Mouse (Mus musculus): Measurements from ENCODE around the gene Faim2. TPM values are rescaled to one million over a fixed set of nuclear protein-coding genes. Genes with fewer than 3 reads are reported as not detected.

Faim2 gene
- 0.29 and 0.42 TPM in 2 replicates for polyA plus RNA-seq (2014; fragmentation: Nextera tagmentation; extraction: Ambion mirVana)

- Histone ChIP-seq H3K27me3 (ENCODE audit: control insufficient read depth, insufficient read depth, low read length) (no peaks in the 10 kb centered on the region; the same call in 1 of the 2 replicates), H3K4me1 (ENCODE audit: control insufficient read depth, insufficient read depth, low read length) (no peaks in the 10 kb centered on the region), H3K9me3 (ENCODE audit: control insufficient read depth, low read depth, low read length) (no peaks in the 10 kb centered on the region), H3K4me2 (replicated peaks; ENCODE audit: low read depth, low read length) (no peak within 1 kb of the TSS), H3K27ac (ENCODE audit: low read length) (no peak within 1 kb of the TSS), H3K36me3 (ENCODE audit: control insufficient read depth, insufficient read depth, low read length) (no peaks in the 10 kb centered on the region), H3K4me3 (ENCODE audit: low read depth, low read length) (no peak within 1 kb of the TSS), H3K9ac (replicated peaks; ENCODE audit: low read depth, low read length) (no peak within 1 kb of the TSS)
- whole genome bisulfite sequencing, result 16% methylated on average over 26 of the region's 27 CpGs
- no peak for ATAC-seq (ENCODE audit: insufficient number of reproducible peaks, insufficient read depth, low FRiP score, low read depth)
Observed at GRCm38 (mm10) chr15:99527629-99528353, at the start of gene Faim2. Gene Faim2, minus strand, starts transcription at chr15:99528165.

GRCm38 (mm10) chr15:99569123-99569522, 41.2 kb upstream of the Faim2 start:
- no peak overlapping the region for H3K9ac ChIP-seq (replicated peaks; ENCODE audit: low read depth, low read length)
- 66% methylated on average over 10 of the region's 10 CpGs for WGBS
- no peak for ATAC-seq (ENCODE audit: insufficient number of reproducible peaks, insufficient read depth, low FRiP score, low read depth)
- no peak overlapping the region for H3K27ac ChIP-seq (ENCODE audit: low read length)
- H3K36me3 ChIP-seq (ENCODE audit: control insufficient read depth, insufficient read depth, low read length), result no peaks in the 10 kb centered on the region
- no peak overlapping the region for H3K4me2 ChIP-seq (replicated peaks; ENCODE audit: low read depth, low read length)
- H3K4me1 ChIP-seq (ENCODE audit: control insufficient read depth, insufficient read depth, low read length), result no peaks in the 10 kb centered on the region
- H3K9me3 ChIP-seq (ENCODE audit: control insufficient read depth, low read depth, low read length), result no peaks in the 10 kb centered on the region
- no peaks in the 10 kb centered on the region for H3K27me3 ChIP-seq (ENCODE audit: control insufficient read depth, insufficient read depth, low read length)
- H3K4me3 ChIP-seq (ENCODE audit: low read depth, low read length), result no peak overlapping the region

GRCm38 (mm10) chr15:99568682-99569081, 40.7 kb upstream of the Faim2 start:
- Histone ChIP-seq H3K36me3 (ENCODE audit: control insufficient read depth, insufficient read depth, low read length) (no peaks in the 10 kb centered on the region), H3K27me3 (ENCODE audit: control insufficient read depth, insufficient read depth, low read length) (no peaks in the 10 kb centered on the region), H3K4me1 (ENCODE audit: control insufficient read depth, insufficient read depth, low read length) (no peaks in the 10 kb centered on the region), H3K4me3 (ENCODE audit: low read depth, low read length) (no peak overlapping the region), H3K4me2 (replicated peaks; ENCODE audit: low read depth, low read length) (no peak overlapping the region), H3K9me3 (ENCODE audit: control insufficient read depth, low read depth, low read length) (no peaks in the 10 kb centered on the region), H3K9ac (replicated peaks; ENCODE audit: low read depth, low read length) (no peak overlapping the region), H3K27ac (ENCODE audit: low read length) (no peak overlapping the region)
- 61% methylated on average over 6 of the region's 6 CpGs for WGBS
- ATAC-seq (ENCODE audit: insufficient number of reproducible peaks, insufficient read depth, low FRiP score, low read depth), result no peak

- Histone ChIP-seq H3K36me3 (ENCODE audit: control insufficient read depth, insufficient read depth, low read length) (no peaks in the 10 kb centered on the region), H3K9ac (replicated peaks; ENCODE audit: low read depth, low read length) (no peak overlapping the region), H3K4me3 (ENCODE audit: low read depth, low read length) (no peak overlapping the region), H3K27ac (ENCODE audit: low read length) (no peak overlapping the region), H3K27me3 (ENCODE audit: control insufficient read depth, insufficient read depth, low read length) (no peaks in the 10 kb centered on the region), H3K9me3 (ENCODE audit: control insufficient read depth, low read depth, low read length) (no peaks in the 10 kb centered on the region), H3K4me2 (replicated peaks; ENCODE audit: low read depth, low read length) (no peak overlapping the region), H3K4me1 (ENCODE audit: control insufficient read depth, insufficient read depth, low read length) (no peaks in the 10 kb centered on the region)
- 69% methylated on average over 4 of the region's 4 CpGs for WGBS
- no peak for ATAC-seq (ENCODE audit: insufficient number of reproducible peaks, insufficient read depth, low FRiP score, low read depth)
Observed at GRCm38 (mm10) chr15:99567371-99567770, 39.4 kb upstream of the Faim2 start.

GRCm38 (mm10) chr15:99560246-99560645, 32.3 kb upstream of the Faim2 start:
- Histone ChIP-seq H3K36me3 (ENCODE audit: control insufficient read depth, insufficient read depth, low read length) (no peaks in the 10 kb centered on the region), H3K27me3 (ENCODE audit: control insufficient read depth, insufficient read depth, low read length) (no peaks in the 10 kb centered on the region), H3K9me3 (ENCODE audit: control insufficient read depth, low read depth, low read length) (no peaks in the 10 kb centered on the region; the same call in 1 of the 2 replicates), H3K27ac (ENCODE audit: low read length) (no peak overlapping the region), H3K4me2 (replicated peaks; ENCODE audit: low read depth, low read length) (no peak overlapping the region), H3K4me1 (ENCODE audit: control insufficient read depth, insufficient read depth, low read length) (no peaks in the 10 kb centered on the region), H3K9ac (replicated peaks; ENCODE audit: low read depth, low read length) (no peak overlapping the region), H3K4me3 (ENCODE audit: low read depth, low read length) (no peak overlapping the region)
- WGBS, result 65% methylated on average over 10 of the region's 10 CpGs
- ATAC-seq (ENCODE audit: insufficient number of reproducible peaks, insufficient read depth, low FRiP score, low read depth), result no peak

- no peak for ATAC-seq (ENCODE audit: insufficient number of reproducible peaks, insufficient read depth, low FRiP score, low read depth)
- Histone ChIP-seq H3K4me3 (ENCODE audit: low read depth, low read length) (no peak overlapping the region), H3K27me3 (ENCODE audit: control insufficient read depth, insufficient read depth, low read length) (no peaks in the 10 kb centered on the region), H3K9me3 (ENCODE audit: control insufficient read depth, low read depth, low read length) (no peaks in the 10 kb centered on the region; the same call in 1 of the 2 replicates), H3K4me2 (replicated peaks; ENCODE audit: low read depth, low read length) (no peak overlapping the region), H3K4me1 (ENCODE audit: control insufficient read depth, insufficient read depth, low read length) (no peaks in the 10 kb centered on the region), H3K36me3 (ENCODE audit: control insufficient read depth, insufficient read depth, low read length) (no peaks in the 10 kb centered on the region), H3K9ac (replicated peaks; ENCODE audit: low read depth, low read length) (no peak overlapping the region), H3K27ac (ENCODE audit: low read length) (no peak overlapping the region)
- WGBS, result 87% methylated on average over 1 of the region's 1 CpGs
Observed at GRCm38 (mm10) chr15:99558947-99559346, 31.0 kb upstream of the Faim2 start.

- no peaks in the 10 kb centered on the region for H3K27me3 ChIP-seq (ENCODE audit: control insufficient read depth, insufficient read depth, low read length)
- no peak overlapping the region for H3K4me2 ChIP-seq (replicated peaks; ENCODE audit: low read depth, low read length)
- no peak for ATAC-seq (ENCODE audit: insufficient number of reproducible peaks, insufficient read depth, low FRiP score, low read depth)
- H3K9ac ChIP-seq (replicated peaks; ENCODE audit: low read depth, low read length), result no peak overlapping the region
- no peaks in the 10 kb centered on the region for H3K36me3 ChIP-seq (ENCODE audit: control insufficient read depth, insufficient read depth, low read length)
- H3K27ac ChIP-seq (ENCODE audit: low read length), result no peak overlapping the region
- H3K4me3 ChIP-seq (ENCODE audit: low read depth, low read length), result no peak overlapping the region
- H3K4me1 ChIP-seq (ENCODE audit: control insufficient read depth, insufficient read depth, low read length), result no peaks in the 10 kb centered on the region
- no peaks in the 10 kb centered on the region; the same call in 1 of the 2 replicates for H3K9me3 ChIP-seq (ENCODE audit: control insufficient read depth, low read depth, low read length)
- 39% methylated on average over 6 of the region's 6 CpGs for WGBS
Observed at GRCm38 (mm10) chr15:99553767-99554166, 25.8 kb upstream of the Faim2 start.

- Histone ChIP-seq H3K36me3 (ENCODE audit: control insufficient read depth, insufficient read depth, low read length) (no peaks in the 10 kb centered on the region), H3K9ac (replicated peaks; ENCODE audit: low read depth, low read length) (no peak overlapping the region), H3K27ac (ENCODE audit: low read length) (no peak overlapping the region), H3K4me1 (ENCODE audit: control insufficient read depth, insufficient read depth, low read length) (no peaks in the 10 kb centered on the region; the same call in 1 of the 2 replicates), H3K4me2 (replicated peaks; ENCODE audit: low read depth, low read length) (no peak overlapping the region), H3K27me3 (ENCODE audit: control insufficient read depth, insufficient read depth, low read length) (no peaks in the 10 kb centered on the region), H3K9me3 (ENCODE audit: control insufficient read depth, low read depth, low read length) (no peaks in the 10 kb centered on the region), H3K4me3 (ENCODE audit: low read depth, low read length) (no peak overlapping the region)
- ATAC-seq (ENCODE audit: insufficient number of reproducible peaks, insufficient read depth, low FRiP score, low read depth), result no peak
- 46% methylated on average over 2 of the region's 2 CpGs for WGBS
Observed at GRCm38 (mm10) chr15:99549901-99550300, 21.9 kb upstream of the Faim2 start.

GRCm38 (mm10) chr15:99547732-99548131, 19.8 kb upstream of the Faim2 start:
- Histone ChIP-seq H3K27me3 (ENCODE audit: control insufficient read depth, insufficient read depth, low read length) (no peaks in the 10 kb centered on the region), H3K9ac (replicated peaks; ENCODE audit: low read depth, low read length) (no peak overlapping the region), H3K4me2 (replicated peaks; ENCODE audit: low read depth, low read length) (no peak overlapping the region), H3K27ac (ENCODE audit: low read length) (no peak overlapping the region), H3K36me3 (ENCODE audit: control insufficient read depth, insufficient read depth, low read length) (no peaks in the 10 kb centered on the region), H3K4me3 (ENCODE audit: low read depth, low read length) (no peak overlapping the region), H3K9me3 (ENCODE audit: control insufficient read depth, low read depth, low read length) (no peaks in the 10 kb centered on the region), H3K4me1 (ENCODE audit: control insufficient read depth, insufficient read depth, low read length) (no peaks in the 10 kb centered on the region; the same call in 1 of the 2 replicates)
- ATAC-seq (ENCODE audit: insufficient number of reproducible peaks, insufficient read depth, low FRiP score, low read depth), result no peak
- WGBS, result 66% methylated on average over 6 of the region's 6 CpGs

Measured in stomach, embryonic 14.5 days (tissue).